ENCODE assay signal across 9 mouse cellular contexts in genomic region chr7:4527302-4527689, GRCm38 (mm10). TPM values are rescaled to one million over a fixed set of nuclear protein-coding genes. Genes with fewer than 3 reads are reported as not detected.
A peak's percentile ranks its signal among the peaks of the same experiment; 100 is the strongest.
DNase-seq lines count a peak whose midpoint lies in the region; ATAC-seq and TF ChIP-seq lines count a peak whose summit lies in the region.
"Had no signal": no experiment of that assay in that cellular context is flagged by ENCODE, and none has a peak within 500 bp of the region (broad histone marks: within the 10 kb centered on the region; RNA-seq: fewer than 3 reads in every experiment).

No protein-coding gene starts in this region.

- H3K36me3 ChIP-seq in spleen, adult 2 months (ENCODE audit: control insufficient read depth, insufficient read depth, low read length) = no peaks in the 10 kb centered on the region
- no peaks in the 10 kb centered on the region for H3K36me3 ChIP-seq in forebrain, postnatal 0 days (ENCODE audit: insufficient read depth)
- no peaks in the 10 kb centered on the region for H3K36me3 ChIP-seq in liver, embryonic 15.5 days (replicated peaks)

- H3K27ac ChIP-seq in spleen, adult 2 months (ENCODE audit: insufficient read depth, low read length) = no peak overlapping the region
- H3K27ac ChIP-seq in forebrain, postnatal 0 days (ENCODE audit: low read depth, low read length) = no peak overlapping the region
- H3K27ac ChIP-seq in liver, embryonic 15.5 days (replicated peaks) = no peak overlapping the region

- 76% methylated on average over 18 of the region's 18 CpGs for whole genome bisulfite sequencing in spleen, adult 2 months
- 55% methylated on average over 18 of the region's 18 CpGs for whole genome bisulfite sequencing in forebrain, postnatal 0 days
- 61% methylated on average over 18 of the region's 18 CpGs for WGBS in liver, embryonic 15.5 days (ENCODE audit: insufficient replicate concordance)

- no peak overlapping the region for H3K9ac ChIP-seq in forebrain, postnatal 0 days
- H3K9ac ChIP-seq in liver, embryonic 15.5 days = no peak overlapping the region

- TF ChIP-seq POLR2A in spleen, adult 2 months (IDR thresholded peaks at IDR 0.05; ENCODE audit: low read depth, low read length) = no peak

- TF ChIP-seq CTCF in spleen, adult 2 months (IDR thresholded peaks at IDR 0.05; ENCODE audit: extremely low read depth, insufficient read depth, insufficient read length, insufficient replicate concordance) = no peak
- no peak for TF ChIP-seq CTCF in forebrain, postnatal 0 days (IDR thresholded peaks at IDR 0.05; ENCODE audit: low read depth)

- H3K27me3 ChIP-seq in spleen, adult 2 months (ENCODE audit: control insufficient read depth, insufficient read depth, low read length) = peaks cover 2% of the 10 kb centered on the region
- H3K27me3 ChIP-seq in forebrain, postnatal 0 days (ENCODE audit: insufficient read depth, low read length) = no peaks in the 10 kb centered on the region
- peaks cover 28% of the 10 kb centered on the region for H3K27me3 ChIP-seq in liver, embryonic 15.5 days

- ATAC-seq in forebrain, postnatal 0 days = no peak
- 0 out of 2 replicates have a peak, but pooled peaks have one; percentile 2 for ATAC-seq in liver, embryonic 15.5 days (ENCODE audit: insufficient read depth)

- no peaks in the 10 kb centered on the region for H3K9me3 ChIP-seq in forebrain, postnatal 0 days (ENCODE audit: low read length)
- no peaks in the 10 kb centered on the region for H3K9me3 ChIP-seq in liver, embryonic 15.5 days (replicated peaks)

- peak overlapping the region; percentile 54 for H3K4me2 ChIP-seq in forebrain, postnatal 0 days (ENCODE audit: low read depth)
- peak overlapping the region; percentile 63 for H3K4me2 ChIP-seq in liver, embryonic 15.5 days

- no peaks in the 10 kb centered on the region for H3K4me1 ChIP-seq in spleen, adult 2 months (ENCODE audit: control insufficient read depth, insufficient read depth, insufficient read length)
- 0 out of 2 replicates have a peak, but pooled peaks cover 3% of the 10 kb centered on the region for H3K4me1 ChIP-seq in forebrain, postnatal 0 days (ENCODE audit: insufficient read depth)
- H3K4me1 ChIP-seq in liver, embryonic 15.5 days (replicated peaks) = peaks cover 16% of the 10 kb centered on the region

- no peak for DNase-seq in spleen, adult 2 months (ENCODE audit: low read depth in 1 of 2, low spot score in 2 of 2)
- DNase-seq in spleen, postnatal 36 days (ENCODE audit: low spot score in 2 of 2) = no peak
- DNase-seq in forebrain, postnatal 0 days = no peak
- DNase-seq in cerebellum, postnatal 36 days = no peak
- no peak for DNase-seq in layer of hippocampus, adult 8-10 months (ENCODE audit: low spot score in 2 of 2)
- DNase-seq in spleen, adult 18-20 months = no peak

- H3K4me3 ChIP-seq in spleen, adult 2 months (ENCODE audit: extremely low read depth, insufficient read depth, insufficient read length) = peak overlapping the region; percentile 11; the same call in 1 of the 2 replicates
- H3K4me3 ChIP-seq in forebrain, postnatal 0 days (ENCODE audit: low read depth, low read length) = no peak overlapping the region
- H3K4me3 ChIP-seq in liver, embryonic 15.5 days (replicated peaks) = no peak overlapping the region

RNA-seq across cellular contexts. Expression of gene Tnni3, which starts 3.3 kb away (rescaled TPM):
- 5.3 and 5.5 TPM in 2 replicates for polyA plus RNA-seq in spleen, adult 2 months (2012; rRNA removed)
- 0.62 and 3.6 TPM in 2 replicates for total RNA-seq in forebrain, postnatal 0 days (2014; rRNA removed)
- 0.89 and 1.2 TPM in 2 replicates for polyA plus RNA-seq in forebrain, postnatal 0 days (2015; fragmentation: Nextera tagmentation; extraction: Ambion mirVana)
- polyA plus RNA-seq in liver, embryonic 15.5 days (2015; fragmentation: Nextera tagmentation; extraction: Ambion mirVana) = 0.39 and 1.3 TPM in 2 replicates
- total RNA-seq in layer of hippocampus, adult 8-10 months (2022) = 1 to 10 TPM in 1 of 4 experiments, not detected in 3; 1.3 TPM
- polyA plus RNA-seq: erythroblast, embryonic 14.5 days had no signal

RNA-seq across cellular contexts. Expression of gene Dnaaf3, which starts 5.0 kb away (rescaled TPM):
- 9.6 and 10.4 TPM in 2 replicates for polyA plus RNA-seq in spleen, adult 2 months (2012; rRNA removed)
- 0.62 and 2.2 TPM in 2 replicates for total RNA-seq in forebrain, postnatal 0 days (2014; rRNA removed)
- polyA plus RNA-seq in forebrain, postnatal 0 days (2015; fragmentation: Nextera tagmentation; extraction: Ambion mirVana) = 1.3 and 2.0 TPM in 2 replicates
- polyA plus RNA-seq in liver, embryonic 15.5 days (2015; fragmentation: Nextera tagmentation; extraction: Ambion mirVana) = 0.07 and 0.26 TPM in 2 replicates
- total RNA-seq in layer of hippocampus, adult 8-10 months (2022) = 1 to 10 TPM in 1 of 4 experiments, under 1 TPM in 2, not detected in 1; 0.77 to 1.6 (median 0.96) TPM

RNA-seq across cellular contexts. Expression of gene Tnnt1, which starts 11.1 kb away (rescaled TPM):
- 0.34 and 0.53 TPM in 2 replicates for polyA plus RNA-seq in spleen, adult 2 months (2012; rRNA removed)
- total RNA-seq in forebrain, postnatal 0 days (2014; rRNA removed) = 0.77 and 2.9 TPM in 2 replicates
- 3.4 and 3.9 TPM in 2 replicates for polyA plus RNA-seq in forebrain, postnatal 0 days (2015; fragmentation: Nextera tagmentation; extraction: Ambion mirVana)
- 11.7 and 16.9 TPM in 2 replicates for polyA plus RNA-seq in liver, embryonic 15.5 days (2015; fragmentation: Nextera tagmentation; extraction: Ambion mirVana)
- total RNA-seq in layer of hippocampus, adult 8-10 months (2022) = 1 to 10 TPM; 1.3 to 4.0 (median 2.0) TPM

RNA-seq across cellular contexts. Expression of gene Syt5, which starts 20.0 kb away (rescaled TPM):
- polyA plus RNA-seq in spleen, adult 2 months (2012; rRNA removed) = 0.21 and 0.34 TPM in 2 replicates
- 170 and 231 TPM in 2 replicates for total RNA-seq in forebrain, postnatal 0 days (2014; rRNA removed)
- polyA plus RNA-seq in forebrain, postnatal 0 days (2015; fragmentation: Nextera tagmentation; extraction: Ambion mirVana) = 301 and 305 TPM in 2 replicates
- polyA plus RNA-seq in liver, embryonic 15.5 days (2015; fragmentation: Nextera tagmentation; extraction: Ambion mirVana) = 0.35 and 0.77 TPM in 2 replicates
- total RNA-seq in layer of hippocampus, adult 8-10 months (2022) = 100 to 1,000 TPM; 180 to 219 (median 211) TPM
- polyA plus RNA-seq: activated CD4-positive, CD25-positive, alpha-beta regulatory T cell, adult 4 months had no signal

RNA-seq across cellular contexts. Expression of gene Ppp1r12c, which starts 25.8 kb away (rescaled TPM):
- polyA plus RNA-seq in spleen, adult 2 months (2012; rRNA removed) = 92.6 and 98.8 TPM in 2 replicates
- 94.2 and 100 TPM in 2 replicates for total RNA-seq in forebrain, postnatal 0 days (2014; rRNA removed)
- 27.8 and 35.1 TPM in 2 replicates for polyA plus RNA-seq in forebrain, postnatal 0 days (2015; fragmentation: Nextera tagmentation; extraction: Ambion mirVana)
- 17.4 and 20.9 TPM in 2 replicates for polyA plus RNA-seq in liver, embryonic 15.5 days (2015; fragmentation: Nextera tagmentation; extraction: Ambion mirVana)
- 100 to 1,000 TPM; 143 to 158 (median 147) TPM for total RNA-seq in layer of hippocampus, adult 8-10 months (2022)
